Mouse (Mus musculus) intestine, embryonic 15.5 days (tissue): ENCODE results near the gene Rbm20. TPM values are rescaled to one million over a fixed set of nuclear protein-coding genes. Genes with fewer than 3 reads are reported as not detected.

Source experiments
- ATAC-seq: fragments of 200-750 bp; cut with Nextera tagmentation; 2 replicates; pipeline ENCODE4 v1.8.0; 2017; ENCODE audit warnings: moderate TSS enrichment, moderate library complexity
- H3K27ac ChIP-seq: fragments of 300-500 bp; sonication (generic); 2 replicates; pipeline ENCODE4 v1.5.1; 2015; ENCODE audit warnings: mild to moderate bottlenecking, inconsistent platforms
- H3K27me3 ChIP-seq: fragments of 300-500 bp; sonication (generic); replicated peaks from 2 replicates; pipeline ENCODE4 v1.6.1; 2015; ENCODE audit warnings: inconsistent platforms
- H3K36me3 ChIP-seq: fragments of 300-500 bp; sonication (generic); 2 replicates; pipeline ENCODE4 v1.6.1; 2015; ENCODE audit warnings: inconsistent platforms
- H3K4me1 ChIP-seq: fragments of 300-500 bp; sonication (generic); replicated peaks from 2 replicates; pipeline ENCODE4 v1.6.1; 2015; ENCODE audit warnings: inconsistent platforms
- H3K4me2 ChIP-seq: fragments of 300-500 bp; sonication (generic); replicated peaks from 2 replicates; pipeline ENCODE4 v1.6.1; 2015; ENCODE audit warnings: mild to moderate bottlenecking, inconsistent platforms
- H3K4me3 ChIP-seq: fragments of 300-500 bp; sonication (generic); replicated peaks from 2 replicates; pipeline ENCODE4 v1.5.1; 2015; ENCODE audit warnings: inconsistent platforms
- H3K9ac ChIP-seq: fragments of 300-500 bp; sonication (generic); 2 replicates; pipeline ENCODE4 v1.6.1; 2015; ENCODE audit warnings: inconsistent platforms
- H3K9me3 ChIP-seq: fragments of 300-500 bp; sonication (generic); 2 replicates; pipeline ENCODE4 v1.6.1; 2016; ENCODE audit warnings: inconsistent platforms
- WGBS: fragments of 180-500 bp; shearing (Covaris S2); methylation state at CpG from one replicate; pipeline ENCODE4 v1.1.7; 2015; 5-methylcytosine and 5-hydroxymethylcytosine counted together
- polyA plus RNA-seq: library from polyadenylated mRNA; unstranded; fragments of >200 nt; fragmentation: Nextera tagmentation; extraction: Ambion mirVana; gene quantifications from 2 replicates; pipeline ENCODE4 v1.2.1, GENCODE M21; 2015

The Rbm20 gene
- polyA plus RNA-seq, 1 experiment from 2014 or later = 0.77 TPM

DNA sequence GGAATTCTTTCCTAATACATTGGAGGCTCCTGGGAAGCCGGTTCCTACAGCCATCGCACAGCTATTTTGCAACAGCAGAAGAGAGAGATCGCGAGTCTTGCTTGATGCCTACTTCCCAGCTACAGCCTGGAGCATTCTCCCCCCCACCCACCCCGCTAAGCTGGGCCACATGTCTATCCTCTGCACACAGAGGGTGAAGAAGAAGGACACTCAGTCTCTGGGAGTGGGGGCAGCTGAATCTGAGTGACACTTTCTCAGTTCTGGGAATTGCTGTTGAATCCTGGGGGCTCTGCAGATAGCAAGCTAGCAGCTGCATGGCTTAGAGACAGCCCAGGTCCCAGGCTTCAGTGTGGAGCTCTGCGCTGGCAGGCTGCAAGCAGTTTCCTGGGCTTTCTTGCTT, 180.9 kb downstream of the Rbm20 start:
- no peaks in the 10 kb centered on the region for H3K9me3 ChIP-seq
- WGBS = 78% methylated on average over 6 of the region's 6 CpGs
- H3K4me1 ChIP-seq = peaks cover 11% of the 10 kb centered on the region
- H3K27ac ChIP-seq = no peak overlapping the region
- ATAC-seq = no peak
- H3K9ac ChIP-seq = no peak overlapping the region
- H3K27me3 ChIP-seq = no peaks in the 10 kb centered on the region
- H3K4me2 ChIP-seq = no peak overlapping the region
- H3K4me3 ChIP-seq = no peak overlapping the region
- no peaks in the 10 kb centered on the region for H3K36me3 ChIP-seq

DNA sequence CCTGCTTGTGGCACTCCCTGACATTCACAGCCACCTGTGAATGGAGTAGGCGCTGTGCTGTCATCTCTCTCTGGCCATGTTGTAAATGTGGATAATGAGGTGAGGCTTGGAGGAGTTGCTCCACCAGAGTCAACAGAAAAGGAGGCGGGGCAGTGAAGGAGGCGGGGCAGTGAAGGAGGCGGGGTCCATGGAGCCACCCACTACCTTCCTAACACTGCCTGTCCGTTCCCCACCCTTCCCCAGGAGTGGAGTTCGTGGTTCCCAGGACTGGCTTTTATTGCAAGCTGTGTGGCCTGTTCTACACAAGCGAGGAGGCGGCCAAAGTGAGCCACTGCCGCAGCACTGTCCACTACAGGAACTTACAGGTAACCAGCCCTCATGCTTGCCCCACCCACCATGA, 182.0 kb downstream of the Rbm20 start:
- no peak overlapping the region for H3K9ac ChIP-seq
- whole genome bisulfite sequencing = 27% methylated on average over 9 of the region's 9 CpGs
- peaks cover 9% of the 10 kb centered on the region for H3K4me1 ChIP-seq
- peak overlapping the region; percentile 75 for H3K27ac ChIP-seq
- no peaks in the 10 kb centered on the region for H3K36me3 ChIP-seq
- H3K4me2 ChIP-seq = peak overlapping the region; percentile 50
- ATAC-seq = peak; percentile 95
- H3K9me3 ChIP-seq = no peaks in the 10 kb centered on the region
- no peaks in the 10 kb centered on the region for H3K27me3 ChIP-seq
- no peak overlapping the region for H3K4me3 ChIP-seq

DNA sequence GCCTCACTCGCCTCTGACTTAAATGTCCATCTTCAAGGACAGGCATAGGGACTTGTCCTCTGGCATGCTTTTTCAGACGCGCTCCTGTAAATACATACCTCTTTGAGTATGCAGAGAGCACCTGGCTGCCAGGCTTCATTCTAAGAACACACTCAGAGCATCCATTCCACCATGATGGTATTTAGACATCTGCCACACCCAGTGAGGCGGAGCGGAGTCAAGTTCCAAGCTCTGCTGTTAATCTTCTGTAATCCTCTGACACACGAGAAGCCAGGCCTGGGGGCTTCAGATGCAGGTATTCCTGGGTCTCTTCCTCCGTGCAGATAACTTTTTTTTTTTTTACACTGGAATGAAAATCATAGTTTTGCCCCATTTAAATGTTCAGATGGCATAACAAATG, 182.5 kb downstream of the Rbm20 start:
- Histone ChIP-seq H3K36me3 (no peaks in the 10 kb centered on the region), H3K4me3 (no peak overlapping the region), H3K9ac (no peak overlapping the region), H3K4me2 (peak overlapping the region; percentile 50), H3K4me1 (peaks cover 9% of the 10 kb centered on the region), H3K9me3 (no peaks in the 10 kb centered on the region), H3K27me3 (no peaks in the 10 kb centered on the region), H3K27ac (peak overlapping the region; percentile 75)
- WGBS = 49% methylated on average over 7 of the region's 7 CpGs
- peak; percentile 37 for ATAC-seq

DNA sequence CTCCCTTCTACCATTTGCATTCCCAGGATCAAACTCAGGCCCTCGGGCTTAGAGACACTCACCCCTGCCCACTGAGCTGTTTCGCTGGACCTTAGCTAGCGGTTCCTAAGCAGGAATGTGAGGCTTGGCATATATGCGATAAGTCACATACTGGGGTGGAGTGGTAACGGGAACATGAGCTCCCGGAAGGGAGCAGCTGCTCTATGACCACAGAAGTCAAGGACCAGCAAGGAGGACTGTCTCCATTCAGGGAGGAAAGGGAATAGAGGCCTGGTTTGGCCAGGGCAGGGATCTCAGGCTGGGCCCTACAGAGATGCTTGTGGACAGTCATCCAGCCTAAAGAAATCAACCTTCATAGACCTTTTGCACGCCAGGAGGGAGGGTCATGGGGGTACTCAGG, 184.2 kb downstream of the Rbm20 start:
- Histone ChIP-seq H3K9me3 (no peaks in the 10 kb centered on the region), H3K27ac (no peak overlapping the region)

DNA sequence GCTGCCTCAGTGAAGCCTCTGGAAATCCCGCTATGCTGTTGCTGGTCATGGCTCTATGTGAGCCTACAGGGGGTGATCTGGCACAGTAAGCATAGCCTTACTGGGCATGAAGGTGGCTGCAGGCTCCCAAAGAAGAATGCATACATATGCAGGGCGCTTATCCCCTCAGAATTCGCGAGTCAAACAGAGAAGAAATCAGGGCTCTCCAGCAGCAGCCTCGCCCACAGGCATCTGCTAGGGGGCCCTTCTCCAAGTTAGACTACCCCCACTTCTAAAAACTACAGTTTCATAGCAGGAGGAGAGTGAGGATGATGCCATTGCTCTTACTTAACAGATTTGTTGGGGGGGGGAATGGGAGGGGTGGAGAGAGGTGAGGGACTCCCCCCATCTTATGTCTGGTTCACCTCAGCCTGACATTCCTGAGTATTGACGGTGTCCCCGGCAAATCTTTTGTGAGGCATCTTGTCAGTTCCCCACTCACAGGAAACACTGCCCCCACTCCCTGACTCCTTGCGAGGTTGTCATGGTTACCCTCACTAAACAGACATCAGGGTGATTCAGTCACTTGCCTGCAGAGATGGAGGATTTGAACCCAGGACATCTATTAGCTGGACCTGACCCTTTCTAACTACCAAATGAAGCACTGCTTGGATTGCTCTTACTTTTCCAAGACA, 185.6 kb downstream of the Rbm20 start:
- WGBS = 64% methylated on average over 8 of the region's 8 CpGs
- ATAC-seq = no peak

More for the DNA sequence above, 184.2 kb downstream of the Rbm20 start:
- H3K9ac ChIP-seq = no peak overlapping the region
- no peak overlapping the region for H3K4me3 ChIP-seq
- no peaks in the 10 kb centered on the region for H3K27me3 ChIP-seq
- no peaks in the 10 kb centered on the region for H3K36me3 ChIP-seq
- H3K4me1 ChIP-seq = peaks cover 9% of the 10 kb centered on the region
- H3K4me2 ChIP-seq = no peak overlapping the region
- WGBS = 77% methylated on average over 7 of the region's 7 CpGs
- ATAC-seq = no peak

DNA sequence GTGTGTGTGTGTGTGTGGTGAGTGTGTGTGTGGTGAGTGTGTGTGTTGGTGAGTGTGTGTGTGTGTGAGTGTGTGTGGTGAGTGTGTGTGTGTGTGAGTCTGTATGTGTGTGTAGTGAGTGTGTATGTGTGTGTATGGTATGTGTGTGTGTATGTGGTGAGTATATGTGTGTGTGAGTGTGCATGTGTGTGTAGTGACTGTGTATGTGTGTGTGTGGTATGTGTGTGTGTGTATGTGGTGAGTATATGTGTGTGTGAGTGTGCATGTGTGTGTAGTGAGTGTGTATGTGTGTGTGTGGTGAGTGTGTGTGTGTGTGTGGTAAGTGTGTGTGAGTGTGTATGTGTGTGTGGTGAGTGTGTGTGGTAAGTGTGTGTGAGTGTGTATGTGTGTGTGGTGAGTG, 190.1 kb downstream of the Rbm20 start:
- Histone ChIP-seq H3K27ac (no peak overlapping the region), H3K4me2 (no peak overlapping the region), H3K27me3 (no peaks in the 10 kb centered on the region), H3K9me3 (no peaks in the 10 kb centered on the region), H3K4me1 (0 out of 2 replicates have a peak, but pooled peaks cover 3% of the 10 kb centered on the region), H3K36me3 (no peaks in the 10 kb centered on the region), H3K4me3 (no peak overlapping the region), H3K9ac (no peak overlapping the region)
- ATAC-seq = no peak

More for the DNA sequence above, 185.6 kb downstream of the Rbm20 start:
- no peak overlapping the region for H3K9ac ChIP-seq
- no peaks in the 10 kb centered on the region for H3K9me3 ChIP-seq
- H3K27me3 ChIP-seq = no peaks in the 10 kb centered on the region
- H3K27ac ChIP-seq = no peak overlapping the region
- H3K4me1 ChIP-seq = peaks cover 9% of the 10 kb centered on the region
- H3K4me3 ChIP-seq = no peak overlapping the region
- H3K36me3 ChIP-seq = no peaks in the 10 kb centered on the region
- H3K4me2 ChIP-seq = no peak overlapping the region

DNA sequence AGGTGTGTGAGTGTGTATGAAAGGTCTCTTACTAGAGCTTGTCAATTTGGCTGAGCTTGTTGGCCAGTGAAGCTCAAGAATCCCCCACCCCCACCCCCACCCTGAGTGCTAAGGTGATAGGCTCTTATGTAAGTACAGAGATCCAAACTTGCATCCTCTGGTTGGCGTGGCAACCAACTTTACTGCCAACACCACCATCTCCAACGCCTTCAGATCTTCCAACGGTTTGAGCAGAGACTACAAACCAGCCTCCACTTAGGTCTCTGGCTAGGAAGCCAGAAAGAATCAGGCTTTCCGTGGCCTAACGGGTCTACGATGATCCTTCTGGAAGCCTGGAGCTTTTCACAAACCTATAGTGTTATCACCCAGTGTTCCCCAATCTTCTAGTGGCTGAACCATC, 191.0 kb downstream of the Rbm20 start:
- Histone ChIP-seq H3K4me2 (no peak overlapping the region), H3K9me3 (no peaks in the 10 kb centered on the region), H3K4me1 (0 out of 2 replicates have a peak, but pooled peaks cover 3% of the 10 kb centered on the region), H3K27ac (no peak overlapping the region), H3K36me3 (no peaks in the 10 kb centered on the region), H3K9ac (no peak overlapping the region), H3K4me3 (no peak overlapping the region), H3K27me3 (no peaks in the 10 kb centered on the region)
- WGBS = 86% methylated on average over 6 of the region's 6 CpGs
- ATAC-seq = no peak

DNA sequence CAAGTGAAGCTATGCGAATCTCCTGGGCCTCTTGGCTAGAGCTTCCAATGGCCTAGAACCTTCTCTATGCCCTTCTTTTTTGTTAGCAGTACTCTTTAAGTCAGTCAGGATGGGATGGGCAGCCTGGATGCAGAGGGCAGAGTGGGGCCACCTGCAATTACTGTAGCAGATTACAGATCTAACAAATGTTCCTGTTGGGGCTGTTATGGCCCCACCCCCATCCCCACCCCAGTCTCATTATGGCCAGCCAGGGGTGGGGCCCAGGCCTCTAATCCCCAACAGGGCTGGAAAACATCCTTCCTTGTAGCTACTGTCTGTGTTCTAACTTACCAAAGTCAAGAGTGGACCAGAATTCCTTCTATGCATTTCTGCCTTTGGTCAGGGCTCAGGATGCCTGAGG, 191.7 kb downstream of the Rbm20 start:
- 87% methylated on average over 1 of the region's 1 CpGs for WGBS
- peak; percentile 73 for ATAC-seq
- H3K4me1 ChIP-seq = 0 out of 2 replicates have a peak, but pooled peaks cover 3% of the 10 kb centered on the region
- no peak overlapping the region for H3K27ac ChIP-seq
- H3K4me2 ChIP-seq = no peak overlapping the region
- no peaks in the 10 kb centered on the region for H3K27me3 ChIP-seq
- no peak overlapping the region for H3K4me3 ChIP-seq
- H3K9me3 ChIP-seq = no peaks in the 10 kb centered on the region
- H3K9ac ChIP-seq = no peak overlapping the region
- H3K36me3 ChIP-seq = no peaks in the 10 kb centered on the region

DNA sequence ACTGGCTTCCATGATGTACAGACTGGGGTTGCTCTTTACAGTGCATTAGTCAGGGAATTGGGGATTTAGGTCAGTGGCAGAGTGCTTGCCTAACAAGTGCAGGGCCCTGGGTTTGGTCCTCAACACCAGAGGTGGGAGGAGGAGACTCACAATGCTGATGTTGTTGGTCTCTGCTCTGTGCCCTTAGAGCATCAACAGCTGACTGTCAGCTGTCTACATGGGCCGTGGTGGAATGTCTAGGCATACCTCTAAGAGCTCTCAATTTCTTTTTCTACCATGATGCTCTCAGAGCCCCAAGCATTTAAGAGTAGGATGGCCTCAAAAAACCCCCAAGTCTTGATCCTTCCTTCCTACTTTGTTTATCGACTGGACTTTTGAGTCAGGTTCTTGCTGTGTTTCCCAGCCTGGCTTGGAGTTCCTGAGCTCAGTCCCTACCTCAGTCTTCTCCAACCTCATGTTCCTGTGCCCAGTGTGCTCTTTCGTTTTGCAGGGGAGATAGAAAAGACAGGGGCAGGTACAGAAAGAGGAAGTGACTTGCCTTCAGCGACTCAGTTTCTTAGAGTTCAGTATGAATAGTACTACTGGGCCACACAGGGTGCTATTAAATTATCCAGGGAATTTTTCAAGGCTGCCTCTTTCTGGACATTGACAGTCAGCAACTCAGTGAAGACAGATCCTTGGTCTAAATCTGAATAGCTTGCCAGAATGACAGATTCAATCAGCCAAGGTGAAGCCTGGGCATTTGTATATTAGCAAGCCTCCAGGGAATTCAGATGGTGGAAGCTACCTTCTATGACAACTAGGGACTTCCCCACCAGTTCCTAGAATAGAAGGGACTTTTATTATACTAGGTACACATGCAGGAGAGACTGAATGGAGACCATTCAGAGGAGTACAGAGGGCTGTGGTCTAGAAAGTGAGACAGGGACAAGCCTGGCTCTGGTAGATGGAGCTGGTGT, 192.6 kb downstream of the Rbm20 start:
- no peak overlapping the region for H3K4me2 ChIP-seq
- H3K27me3 ChIP-seq = no peaks in the 10 kb centered on the region
- no peak overlapping the region for H3K27ac ChIP-seq
- H3K4me1 ChIP-seq = 0 out of 2 replicates have a peak, but pooled peaks cover 3% of the 10 kb centered on the region
- no peak overlapping the region for H3K4me3 ChIP-seq
- H3K9me3 ChIP-seq = no peaks in the 10 kb centered on the region
- no peak for ATAC-seq
- WGBS = 79% methylated on average over 4 of the region's 4 CpGs
- no peaks in the 10 kb centered on the region for H3K36me3 ChIP-seq
- no peak overlapping the region for H3K9ac ChIP-seq

DNA sequence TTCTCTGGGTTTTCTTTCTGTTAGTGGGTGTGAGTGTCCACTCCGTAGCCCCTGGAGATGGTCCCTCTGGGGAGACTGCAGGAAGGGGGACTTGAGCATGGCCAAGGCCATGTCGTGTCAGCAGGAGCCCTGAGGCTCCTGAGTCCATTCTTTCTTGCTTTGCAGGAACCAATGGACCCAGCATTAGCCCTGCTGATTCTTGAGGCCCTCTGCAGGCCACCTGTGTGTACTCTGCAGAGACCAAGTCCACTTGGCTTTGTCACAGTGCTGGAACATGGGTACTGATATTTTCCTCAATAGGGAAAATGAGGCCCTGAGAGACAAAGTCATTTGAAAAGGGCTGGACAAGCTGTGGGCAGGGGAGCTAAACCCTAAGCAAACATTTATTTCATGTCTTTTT, 193.5 kb downstream of the Rbm20 start:
- no peak overlapping the region for H3K9ac ChIP-seq
- 0 out of 2 replicates have a peak, but pooled peaks cover 3% of the 10 kb centered on the region for H3K4me1 ChIP-seq
- H3K36me3 ChIP-seq = no peaks in the 10 kb centered on the region
- no peak for ATAC-seq
- no peak overlapping the region for H3K4me3 ChIP-seq
- no peaks in the 10 kb centered on the region for H3K9me3 ChIP-seq
- 55% methylated on average over 2 of the region's 2 CpGs for WGBS
- no peaks in the 10 kb centered on the region for H3K27me3 ChIP-seq
- H3K4me2 ChIP-seq = no peak overlapping the region
- no peak overlapping the region for H3K27ac ChIP-seq

DNA sequence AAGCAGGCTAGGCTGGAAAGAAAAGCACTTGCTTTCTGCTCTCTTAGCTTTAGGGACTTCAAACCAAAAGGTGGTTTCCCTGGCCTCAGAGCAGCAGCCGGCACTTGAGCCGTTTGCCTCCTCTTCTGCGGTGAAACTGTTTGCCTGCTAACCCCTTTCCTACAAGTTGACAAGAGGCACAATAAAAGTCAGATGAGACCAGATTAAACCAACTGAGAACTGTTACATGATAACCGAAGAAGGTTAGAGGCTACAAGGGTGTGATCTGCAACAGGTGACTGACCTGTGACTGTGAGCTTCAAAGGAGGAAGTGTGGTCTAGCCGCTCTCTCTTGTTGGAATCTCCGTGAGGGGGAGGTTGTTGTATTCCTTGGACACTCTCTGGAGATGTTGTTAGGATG, 194.4 kb downstream of the Rbm20 start:
- 0 out of 2 replicates have a peak, but pooled peaks have one; percentile 24 for ATAC-seq
- WGBS = 64% methylated on average over 6 of the region's 6 CpGs
- Histone ChIP-seq H3K36me3 (no peaks in the 10 kb centered on the region), H3K27me3 (no peaks in the 10 kb centered on the region), H3K4me2 (no peak overlapping the region), H3K9me3 (no peaks in the 10 kb centered on the region), H3K9ac (no peak overlapping the region), H3K4me1 (0 out of 2 replicates have a peak, but pooled peaks cover 3% of the 10 kb centered on the region), H3K27ac (peak overlapping the region; percentile 18; the same call in 1 of the 2 replicates), H3K4me3 (no peak overlapping the region)

DNA sequence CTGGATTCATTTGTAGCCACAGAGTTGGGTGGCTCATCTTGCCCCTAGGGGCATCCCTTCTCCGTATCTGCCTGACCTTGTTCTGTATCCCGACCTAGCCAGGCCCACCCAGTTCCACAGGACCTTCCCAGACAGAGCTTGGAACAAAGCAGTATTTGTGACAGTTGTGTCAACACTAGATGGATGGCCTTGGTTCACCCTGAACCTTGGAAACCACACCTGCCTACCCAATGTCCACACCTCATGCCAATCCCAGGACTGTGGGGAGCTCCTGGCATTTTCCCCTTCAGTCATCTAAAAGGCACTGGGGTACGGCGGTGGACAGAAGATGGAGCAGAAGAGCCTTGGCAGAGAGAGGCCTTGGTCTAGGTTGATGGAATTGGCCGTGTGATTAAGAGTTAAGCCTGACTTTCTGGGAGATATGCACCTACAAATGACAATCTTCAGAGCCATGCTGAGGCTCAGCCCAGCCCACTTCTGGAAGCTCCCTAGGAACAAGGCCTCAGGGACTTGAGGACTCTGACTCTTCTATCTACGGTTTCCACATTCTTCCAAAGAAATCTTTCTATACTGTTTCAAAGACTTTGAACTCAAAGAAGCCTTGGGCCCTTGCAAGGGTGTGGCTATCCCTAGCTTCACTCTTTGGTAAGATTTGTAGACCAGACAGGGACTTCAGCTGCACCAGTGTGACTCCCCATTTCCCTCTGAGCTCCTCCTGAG, 196.0 kb downstream of the Rbm20 start:
- 71% methylated on average over 6 of the region's 6 CpGs for WGBS
- no peak overlapping the region for H3K4me3 ChIP-seq
- no peak overlapping the region for H3K9ac ChIP-seq
- peak overlapping the region; percentile 29; the same call in 1 of the 2 replicates for H3K27ac ChIP-seq
- no peaks in the 10 kb centered on the region for H3K9me3 ChIP-seq
- H3K27me3 ChIP-seq = no peaks in the 10 kb centered on the region
- no peaks in the 10 kb centered on the region for H3K36me3 ChIP-seq
- no peak overlapping the region for H3K4me2 ChIP-seq
- peak; percentile 74 for ATAC-seq
- H3K4me1 ChIP-seq = 0 out of 2 replicates have a peak, but pooled peaks cover 3% of the 10 kb centered on the region
